ENCODE assay signal across 8 mouse cellular contexts in genomic region chr5:31220448-31221303, GRCm38 (mm10). TPM values are rescaled to one million over a fixed set of nuclear protein-coding genes. Genes with fewer than 3 reads are reported as not detected.
A peak's percentile ranks its signal among the peaks of the same experiment; 100 is the strongest.
DNase-seq lines count a peak whose midpoint lies in the region; ATAC-seq lines count a peak whose summit lies in the region.

Ppm1g (minus strand) TSS chr5:31220687.

- H3K9ac ChIP-seq in hindbrain, embryonic 12.5 days: peak within 1 kb of the TSS; percentile 95

- peak within 1 kb of the TSS; percentile 83 for H3K4me2 ChIP-seq in hindbrain, embryonic 12.5 days (replicated peaks)

- DNase-seq in Muller cell, postnatal 12 days (ENCODE audit: inconsistent ontology term): peak; percentile 97
- peak; percentile 95 for DNase-seq in cerebellum, adult 9-11 months
- DNase-seq in frontal cortex, postnatal 10 days (ENCODE audit: low spot score in 2 of 2): peak; percentile 92 to 96
- DNase-seq in layer of hippocampus, postnatal 25 days (ENCODE audit: extremely low spot score in 1 of 2, low spot score in 1 of 2): peak; percentile 92 to 94
- DNase-seq in lung, postnatal 25 days (ENCODE audit: low spot score): peak; percentile 97
- peak; percentile 99 for DNase-seq in retina, embryonic 14.5 days (ENCODE audit: low spot score)
- DNase-seq in thymus, postnatal 4 days: peak; percentile 99

- WGBS in hindbrain, embryonic 12.5 days: under 1% methylated on average over 52 of the region's 70 CpGs

- peak within 1 kb of the TSS; percentile 96 for H3K27ac ChIP-seq in hindbrain, embryonic 12.5 days

- H3K36me3 ChIP-seq in hindbrain, embryonic 12.5 days: no peaks in the 10 kb centered on the region

- no peaks in the 10 kb centered on the region for H3K27me3 ChIP-seq in hindbrain, embryonic 12.5 days

- no peaks in the 10 kb centered on the region for H3K9me3 ChIP-seq in hindbrain, embryonic 12.5 days (replicated peaks)

- H3K4me1 ChIP-seq in hindbrain, embryonic 12.5 days: peaks cover 9% of the 10 kb centered on the region

- ATAC-seq in hindbrain, embryonic 12.5 days (ENCODE audit: low FRiP score): peak; percentile 94

- peak within 1 kb of the TSS; percentile 97 for H3K4me3 ChIP-seq in hindbrain, embryonic 12.5 days

RNA-seq across cellular contexts. Expression of gene Ppm1g, which starts in this region (rescaled TPM):
- 149 TPM in 2 replicates for polyA plus RNA-seq in hindbrain, embryonic 12.5 days (2016; fragmentation: Nextera tagmentation; extraction: Ambion mirVana)
- total RNA-seq in layer of hippocampus, postnatal 25 days (2021): 10 to 100 TPM; 77.0 to 77.2 TPM

Comparison
In these comparisons a context has a peak if more than half of its experiments do, and no peak if none do; other contexts are left out.
1. Peak in every context shown above with its lines: DNase-seq, ATAC-seq, H3K4me3 ChIP-seq and H3K27ac ChIP-seq.